Mouse (Mus musculus): ENCODE results near the gene Pik3ap1.
A peak's percentile ranks its signal among the peaks of the same experiment; 100 is the strongest.
"Not testable (repeated sequence)": the region's sequence is repeated elsewhere in the genome, so short reads cannot be mapped to it uniquely, and the experiment has no call there.

Pik3ap1 gene

GRCm38 (mm10) chr19:41384922-41385508, at the start of gene Pik3ap1:
TSS of gene Pik3ap1 (minus strand) at chr19:41385102.
- peak; percentile 21 to 26 for DNase-seq (ENCODE audit: low read depth in 2 of 2, low spot score in 2 of 2)

GRCm38 (mm10) chr19:41431512-41432164, 46.7 kb upstream of the Pik3ap1 start:
- DNase-seq (ENCODE audit: low read depth in 2 of 2, low spot score in 2 of 2) = not testable (repeated sequence)

- not testable (repeated sequence) for DNase-seq (ENCODE audit: low read depth in 2 of 2, low spot score in 2 of 2)
Measured at GRCm38 (mm10) chr19:41425927-41426772, 41.2 kb upstream of the Pik3ap1 start.

- no peak for DNase-seq (ENCODE audit: low read depth in 2 of 2, low spot score in 2 of 2)
Measured at GRCm38 (mm10) chr19:41421264-41421663, 36.4 kb upstream of the Pik3ap1 start.

GRCm38 (mm10) chr19:41418786-41419185, 33.9 kb upstream of the Pik3ap1 start:
- DNase-seq (ENCODE audit: low read depth in 2 of 2, low spot score in 2 of 2) = no peak

- DNase-seq (ENCODE audit: low read depth in 2 of 2, low spot score in 2 of 2) = no peak
Measured at GRCm38 (mm10) chr19:41417995-41418394, 33.1 kb upstream of the Pik3ap1 start.

GRCm38 (mm10) chr19:41416201-41416600, 31.3 kb upstream of the Pik3ap1 start:
- no peak for DNase-seq (ENCODE audit: low read depth in 2 of 2, low spot score in 2 of 2)

GRCm38 (mm10) chr19:41402603-41403002, 17.7 kb upstream of the Pik3ap1 start:
- no peak for DNase-seq (ENCODE audit: low read depth in 2 of 2, low spot score in 2 of 2)

- DNase-seq (ENCODE audit: low read depth in 2 of 2, low spot score in 2 of 2) = no peak
Measured at GRCm38 (mm10) chr19:41390856-41391255, 6.0 kb upstream of the Pik3ap1 start.

- DNase-seq (ENCODE audit: low read depth in 2 of 2, low spot score in 2 of 2) = no peak
Measured at GRCm38 (mm10) chr19:41389351-41389750, 4.4 kb upstream of the Pik3ap1 start.

- DNase-seq (ENCODE audit: low read depth in 2 of 2, low spot score in 2 of 2) = no peak
Measured at GRCm38 (mm10) chr19:41388242-41388641, 3.3 kb upstream of the Pik3ap1 start.

GRCm38 (mm10) chr19:41387262-41387661, 2.4 kb upstream of the Pik3ap1 start:
- DNase-seq (ENCODE audit: low read depth in 2 of 2, low spot score in 2 of 2) = no peak

GRCm38 (mm10) chr19:41384406-41384851, 473 bp downstream of the Pik3ap1 start:
- DNase-seq (ENCODE audit: low read depth in 2 of 2, low spot score in 2 of 2) = peak; percentile 38 to 59

- no peak for DNase-seq (ENCODE audit: low read depth in 2 of 2, low spot score in 2 of 2)
Measured at GRCm38 (mm10) chr19:41382391-41382978, 2.4 kb downstream of the Pik3ap1 start.

GRCm38 (mm10) chr19:41381581-41382239, 3.2 kb downstream of the Pik3ap1 start:
- no peak for DNase-seq (ENCODE audit: low read depth in 2 of 2, low spot score in 2 of 2)

GRCm38 (mm10) chr19:41379195-41379594, 5.7 kb downstream of the Pik3ap1 start:
- DNase-seq (ENCODE audit: low read depth in 2 of 2, low spot score in 2 of 2) = no peak

- DNase-seq (ENCODE audit: low read depth in 2 of 2, low spot score in 2 of 2) = no peak
Measured at GRCm38 (mm10) chr19:41375791-41376190, 9.1 kb downstream of the Pik3ap1 start.

GRCm38 (mm10) chr19:41375096-41375495, 9.8 kb downstream of the Pik3ap1 start:
- no peak for DNase-seq (ENCODE audit: low read depth in 2 of 2, low spot score in 2 of 2)

GRCm38 (mm10) chr19:41374658-41375057, 10.2 kb downstream of the Pik3ap1 start:
- no peak for DNase-seq (ENCODE audit: low read depth in 2 of 2, low spot score in 2 of 2)

GRCm38 (mm10) chr19:41372322-41372721, 12.6 kb downstream of the Pik3ap1 start:
- DNase-seq (ENCODE audit: low read depth in 2 of 2, low spot score in 2 of 2) = no peak

GRCm38 (mm10) chr19:41371373-41371772, 13.5 kb downstream of the Pik3ap1 start:
- no peak for DNase-seq (ENCODE audit: low read depth in 2 of 2, low spot score in 2 of 2)
